In genomic region chr1:121440535-121441381, GRCm38 (mm10) we compare ENCODE assay signal across 8 mouse cellular contexts. TPM values are rescaled to one million over a fixed set of nuclear protein-coding genes. Genes with fewer than 3 reads are reported as not detected.
DNase-seq lines count a peak whose midpoint lies in the region; ATAC-seq and TF ChIP-seq lines count a peak whose summit lies in the region.

No protein-coding gene starts in this region.

- in situ Hi-C loops in ES-E14 (cut with MboI; ENCODE audit: low sequenced_read_pairs in 2 of 2, unreplicated experiment in 2 of 2) = no loop called here

- no peaks in the 10 kb centered on the region for H3K9me3 ChIP-seq in ES-E14 (ENCODE audit: control insufficient read depth, insufficient read depth, low read depth, low read length)
- no peaks in the 10 kb centered on the region for H3K9me3 ChIP-seq in forebrain, embryonic 11.5 days (ENCODE audit: control insufficient read depth, low read length)
- no peaks in the 10 kb centered on the region for H3K9me3 ChIP-seq in hindbrain, embryonic 11.5 days (ENCODE audit: control insufficient read depth, low read length)
- no peaks in the 10 kb centered on the region for H3K9me3 ChIP-seq in lung, embryonic 16.5 days (ENCODE audit: control insufficient read depth, low read length)

- no peak overlapping the region for H3K9ac ChIP-seq in ES-E14 (ENCODE audit: insufficient read depth, low read depth, low read length, poor library complexity, severe bottlenecking)
- H3K9ac ChIP-seq in forebrain, embryonic 11.5 days (ENCODE audit: low read length) = no peak overlapping the region
- H3K9ac ChIP-seq in hindbrain, embryonic 11.5 days (ENCODE audit: low read depth, low read length) = no peak overlapping the region
- no peak overlapping the region for H3K9ac ChIP-seq in lung, embryonic 16.5 days (ENCODE audit: low read length)

- peak; percentile 61 for DNase-seq in ES-E14 (ENCODE audit: low read depth, low spot score)
- DNase-seq in c-Kit-positive CD71-negative TER-119-negative erythroid progenitor cells, embryonic 14.5 days (ENCODE audit: low read depth) = peak; percentile 53
- peak; percentile 77 for DNase-seq in forebrain, embryonic 11.5 days (ENCODE audit: low spot score)
- peak; percentile 80 for DNase-seq in hindbrain, embryonic 11.5 days (ENCODE audit: low spot score)
- DNase-seq in layer of hippocampus, adult 9-11 months = peak; percentile 75
- DNase-seq in ovary, postnatal 36 days (ENCODE audit: low spot score) = peak; percentile 43
- peak; percentile 36 for DNase-seq in urinary bladder, adult 2 months (ENCODE audit: low spot score)

- no peaks in the 10 kb centered on the region for H3K27me3 ChIP-seq in forebrain, embryonic 11.5 days (ENCODE audit: control insufficient read depth, insufficient read depth, low read length)
- H3K27me3 ChIP-seq in hindbrain, embryonic 11.5 days (ENCODE audit: control insufficient read depth, insufficient read depth, low read length) = no peaks in the 10 kb centered on the region
- no peaks in the 10 kb centered on the region for H3K27me3 ChIP-seq in lung, embryonic 16.5 days (ENCODE audit: control insufficient read depth, insufficient read depth, low read depth, low read length)

- no peak overlapping the region for H3K4me2 ChIP-seq in forebrain, embryonic 11.5 days (ENCODE audit: low read depth, low read length, severe bottlenecking)
- H3K4me2 ChIP-seq in hindbrain, embryonic 11.5 days (replicated peaks; ENCODE audit: low read depth, low read length) = no peak overlapping the region
- H3K4me2 ChIP-seq in lung, embryonic 16.5 days (ENCODE audit: low read depth, low read length) = no peak overlapping the region

- no peak overlapping the region for H3K4me3 ChIP-seq in ES-E14 (ENCODE audit: insufficient read depth in 1 of 2, low read depth in 1 of 2, low read length in 2 of 2, poor library complexity in 1 of 2, severe bottlenecking in 1 of 2)
- no peak overlapping the region for H3K4me3 ChIP-seq in forebrain, embryonic 11.5 days (ENCODE audit: low read depth, low read length)
- H3K4me3 ChIP-seq in hindbrain, embryonic 11.5 days (ENCODE audit: low read depth, low read length) = no peak overlapping the region
- H3K4me3 ChIP-seq in lung, embryonic 16.5 days (ENCODE audit: low read length) = no peak overlapping the region

- peak; percentile 51; the same call in 1 of the 2 replicates for ATAC-seq in forebrain, embryonic 11.5 days (replicated peaks; ENCODE audit: low FRiP score)
- peak; percentile 54; the same call in 1 of the 2 replicates for ATAC-seq in hindbrain, embryonic 11.5 days (ENCODE audit: low FRiP score)
- ATAC-seq in lung, embryonic 16.5 days (ENCODE audit: low read depth) = 0 out of 2 replicates have a peak, but pooled peaks have one; percentile 45

- WGBS in forebrain, embryonic 11.5 days = 63% methylated on average over 13 of the region's 13 CpGs
- 68% methylated on average over 13 of the region's 13 CpGs for WGBS in hindbrain, embryonic 11.5 days
- 63% methylated on average over 13 of the region's 13 CpGs for WGBS in lung, embryonic 16.5 days

- no peak overlapping the region for H3K27ac ChIP-seq in ES-E14 (ENCODE audit: insufficient read depth, low read depth, low read length, poor library complexity, severe bottlenecking)
- H3K27ac ChIP-seq in forebrain, embryonic 11.5 days (ENCODE audit: low read depth, low read length) = no peak overlapping the region
- H3K27ac ChIP-seq in hindbrain, embryonic 11.5 days (ENCODE audit: low read depth, low read length) = no peak overlapping the region
- H3K27ac ChIP-seq in lung, embryonic 16.5 days (ENCODE audit: low read length) = no peak overlapping the region

- H3K4me1 ChIP-seq in ES-E14 (ENCODE audit: control insufficient read depth in 2 of 2, insufficient read depth in 2 of 2, low read length in 2 of 2, poor library complexity in 1 of 2) = no peaks in the 10 kb centered on the region
- H3K4me1 ChIP-seq in forebrain, embryonic 11.5 days (replicated peaks; ENCODE audit: control insufficient read depth, insufficient read depth, low read length) = no peaks in the 10 kb centered on the region
- H3K4me1 ChIP-seq in hindbrain, embryonic 11.5 days (replicated peaks; ENCODE audit: control insufficient read depth, insufficient read depth, low read length) = no peaks in the 10 kb centered on the region
- H3K4me1 ChIP-seq in lung, embryonic 16.5 days (replicated peaks; ENCODE audit: control insufficient read depth, insufficient read depth, low read length) = no peaks in the 10 kb centered on the region

- H3K36me3 ChIP-seq in ES-E14 (ENCODE audit: control insufficient read depth, insufficient read depth, low read length, poor library complexity, severe bottlenecking) = peaks cover 11% of the 10 kb centered on the region; the same call in 1 of the 2 replicates
- H3K36me3 ChIP-seq in forebrain, embryonic 11.5 days (ENCODE audit: control insufficient read depth, insufficient read depth, low read length) = peaks cover 2% of the 10 kb centered on the region; the same call in 1 of the 2 replicates
- H3K36me3 ChIP-seq in hindbrain, embryonic 11.5 days (ENCODE audit: control insufficient read depth, insufficient read depth, low read length) = 0 out of 2 replicates have a peak, but pooled peaks cover 2% of the 10 kb centered on the region
- peaks cover 15% of the 10 kb centered on the region for H3K36me3 ChIP-seq in lung, embryonic 16.5 days (ENCODE audit: control insufficient read depth, insufficient read depth, low read length)

TF ChIP-seq in ES-E14, 5 proteins besides CTCF, POLR2A, EP300 and RAD21:
- TF ChIP-seq ZNF384 (IDR thresholded peaks at IDR 0.05; ENCODE audit: low read depth, low read length) (no peak), HCFC1 (IDR thresholded peaks at IDR 0.05; ENCODE audit: borderline replicate concordance, insufficient read depth, low read length) (no peak), CHD2 (IDR thresholded peaks at IDR 0.05; ENCODE audit: low read depth, low read length) (no peak), ZC3H11A (IDR thresholded peaks at IDR 0.05; ENCODE audit: borderline replicate concordance, low read depth, low read length) (no peak), MAFK (IDR thresholded peaks at IDR 0.05; ENCODE audit: insufficient read depth, low read depth, low read length) (no peak)

RNA-seq across cellular contexts. Expression of gene Ccdc93, which starts 9.9 kb away (rescaled TPM):
- 10.4 and 11.7 TPM in 2 replicates for total RNA-seq in ES-E14 (2012; rRNA removed)
- 10.5 and 10.7 TPM in 2 replicates for polyA plus RNA-seq in forebrain, embryonic 11.5 days (2014; fragmentation: Nextera tagmentation; extraction: Ambion mirVana)
- 8.7 and 11.1 TPM in 2 replicates for polyA plus RNA-seq in hindbrain, embryonic 11.5 days (2014; fragmentation: Nextera tagmentation; extraction: Ambion mirVana)
- 9.4 and 10.1 TPM in 2 replicates for polyA plus RNA-seq in lung, embryonic 16.5 days (2015; fragmentation: Nextera tagmentation; extraction: Ambion mirVana)
- 10.2 and 11.2 TPM in 2 replicates for polyA plus RNA-seq in urinary bladder, adult 2 months (2012; rRNA removed)
